Mouse (Mus musculus) stomach, postnatal 0 days (tissue): ENCODE data around the gene Asrgl1.

Experiments used
- CTCF ChIP-seq: IDR thresholded peaks from 2 replicates; pipeline ENCODE4 v1.5.1; 2016; ENCODE audit warnings: antibody characterized with exemption, low read depth, mild to moderate bottlenecking, moderate library complexity
- EP300 ChIP-seq: optimal IDR thresholded peaks from 2 replicates; pipeline ENCODE3; 2016; ENCODE audit warnings: antibody characterized with exemption

DNA sequence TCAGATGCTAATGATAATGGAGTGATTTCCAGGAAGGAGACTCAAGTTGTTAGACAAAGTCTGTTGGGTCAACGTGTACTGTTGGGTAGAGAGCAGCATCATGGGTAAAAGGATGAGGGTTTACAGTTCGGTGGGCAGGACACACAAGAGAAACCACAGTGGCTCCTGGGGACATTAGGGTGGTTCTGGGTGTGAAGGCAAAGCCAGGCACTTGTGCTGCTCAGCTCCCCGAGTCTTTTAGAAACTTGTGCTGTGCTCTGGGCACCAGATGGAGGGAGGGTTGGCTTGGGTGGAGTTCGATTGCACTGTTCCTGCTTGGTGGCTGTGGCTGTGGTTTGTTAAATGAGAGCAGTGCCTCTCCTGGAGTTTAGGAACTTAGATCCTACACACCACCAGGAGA is 31.4 kb downstream of the Asrgl1 start:
- TF ChIP-seq CTCF = no peak
- TF ChIP-seq EP300 = no peak
